In genomic region chr7:39588471-39589041, GRCm38 (mm10) we compare ENCODE assay signal across 8 mouse cellular contexts.
DNase-seq lines count a peak whose midpoint lies in the region; ATAC-seq and TF ChIP-seq lines count a peak whose summit lies in the region.
"Not testable (repeated sequence)": the region's sequence is repeated elsewhere in the genome, so short reads cannot be mapped to it uniquely, and the experiment has no call there.

No protein-coding gene starts in this region.

- H3K9ac ChIP-seq in hindbrain, embryonic 13.5 days = peak overlapping the region; percentile 72
- H3K9ac ChIP-seq in liver, embryonic 14.5 days (replicated peaks) = not testable (repeated sequence)
- peak overlapping the region; percentile 50 for H3K9ac ChIP-seq in stomach, postnatal 0 days (ENCODE audit: low read length)

- WGBS in hindbrain, embryonic 13.5 days = under 1% methylated on average over 41 of the region's 62 CpGs
- WGBS in liver, embryonic 14.5 days (ENCODE audit: insufficient replicate concordance) = 1% methylated on average over 49 of the region's 62 CpGs
- 1% methylated on average over 55 of the region's 62 CpGs for WGBS in stomach, postnatal 0 days

- not testable (repeated sequence) for H3K9me3 ChIP-seq in hindbrain, embryonic 13.5 days; liver, embryonic 14.5 days (ENCODE audit: control insufficient read depth, low read length); stomach, postnatal 0 days (ENCODE audit: control insufficient read depth, low read length)

- ATAC-seq in hindbrain, embryonic 13.5 days (ENCODE audit: low FRiP score) = peak; percentile 93
- peak; percentile 71 for ATAC-seq in liver, embryonic 14.5 days (ENCODE audit: insufficient read depth)
- ATAC-seq in stomach, postnatal 0 days (ENCODE audit: low FRiP score, low TSS enrichment) = peak; percentile 78

- not testable (repeated sequence) for H3K27ac ChIP-seq in gastrocnemius, adult 2 months; liver, embryonic 14.5 days; stomach, postnatal 0 days (replicated peaks)
- peak overlapping the region; percentile 87 for H3K27ac ChIP-seq in hindbrain, embryonic 13.5 days

- peak overlapping the region; percentile 52 for H3K4me2 ChIP-seq in hindbrain, embryonic 13.5 days
- H3K4me2 ChIP-seq in liver, embryonic 14.5 days (ENCODE audit: low read depth) = peak overlapping the region; percentile 43
- H3K4me2 ChIP-seq in stomach, postnatal 0 days (replicated peaks; ENCODE audit: low read depth) = peak overlapping the region; percentile 53

- H3K4me1 ChIP-seq in hindbrain, embryonic 13.5 days (replicated peaks); liver, embryonic 14.5 days (replicated peaks; ENCODE audit: control insufficient read depth in 2 of 2, insufficient read depth in 2 of 2, low read length in 1 of 2); stomach, postnatal 0 days (replicated peaks; ENCODE audit: control insufficient read depth, insufficient read depth): not testable (repeated sequence)

- not testable (repeated sequence) for H3K36me3 ChIP-seq in hindbrain, embryonic 13.5 days; liver, embryonic 14.5 days (replicated peaks; ENCODE audit: control insufficient read depth, insufficient read depth, low read depth); stomach, postnatal 0 days (ENCODE audit: control insufficient read depth, insufficient read depth, low read length)

- TF ChIP-seq CTCF in gastrocnemius, adult 2 months (IDR thresholded peaks at IDR 0.05); liver, embryonic 14.5 days (IDR thresholded peaks at IDR 0.05; ENCODE audit: low read depth); stomach, postnatal 0 days (IDR thresholded peaks at IDR 0.05; ENCODE audit: low read depth): not testable (repeated sequence)

- peak; percentile 29 to 70 for DNase-seq in adrenal gland, adult (ENCODE audit: inconsistent age in 2 of 2, low spot score in 1 of 2)
- DNase-seq in embryo, embryonic 10.5 days (ENCODE audit: low spot score) = peak; percentile 45
- peak; percentile 42 for DNase-seq in gastrocnemius, adult 2 months
- peak; percentile 19 for DNase-seq in layer of hippocampus, adult 9-11 months
- not testable (repeated sequence) for DNase-seq in liver, embryonic 14.5 days (ENCODE audit: low read depth in 3 of 3, low spot score in 3 of 3)
- DNase-seq in neural tube, embryonic 10.5 days (ENCODE audit: extremely low spot score, low spot score) = peak; percentile 52
- DNase-seq in stomach, postnatal 0 days (ENCODE audit: low spot score) = peak; percentile 39

- intact Hi-C loops in gastrocnemius, adult 2 months (cut with DNase I) = not testable (repeated sequence)

- H3K4me3 ChIP-seq in gastrocnemius, adult 2 months = peak overlapping the region; percentile 70
- peak overlapping the region; percentile 46 for H3K4me3 ChIP-seq in hindbrain, embryonic 13.5 days
- peak overlapping the region; percentile 13 to 32; a peak in 1 of 4 replicates for H3K4me3 ChIP-seq in liver, embryonic 14.5 days (ENCODE audit: insufficient read depth in 1 of 2, low read depth in 2 of 2, low read length in 2 of 2)
- peak overlapping the region; percentile 39 for H3K4me3 ChIP-seq in stomach, postnatal 0 days (ENCODE audit: low read depth, low read length)

- not testable (repeated sequence) for TF ChIP-seq EP300 in liver, embryonic 14.5 days (IDR thresholded peaks at IDR 0.05; ENCODE audit: low read depth); stomach, postnatal 0 days (optimal IDR thresholded peaks at IDR 0.05)

- H3K27me3 ChIP-seq in hindbrain, embryonic 13.5 days; liver, embryonic 14.5 days (ENCODE audit: control insufficient read depth, insufficient read depth, low read length); stomach, postnatal 0 days (ENCODE audit: control insufficient read depth, insufficient read depth, low read length): not testable (repeated sequence)
